Comparison of ENCODE assay signal across 21 mouse cellular contexts in the genomic region with DNA sequence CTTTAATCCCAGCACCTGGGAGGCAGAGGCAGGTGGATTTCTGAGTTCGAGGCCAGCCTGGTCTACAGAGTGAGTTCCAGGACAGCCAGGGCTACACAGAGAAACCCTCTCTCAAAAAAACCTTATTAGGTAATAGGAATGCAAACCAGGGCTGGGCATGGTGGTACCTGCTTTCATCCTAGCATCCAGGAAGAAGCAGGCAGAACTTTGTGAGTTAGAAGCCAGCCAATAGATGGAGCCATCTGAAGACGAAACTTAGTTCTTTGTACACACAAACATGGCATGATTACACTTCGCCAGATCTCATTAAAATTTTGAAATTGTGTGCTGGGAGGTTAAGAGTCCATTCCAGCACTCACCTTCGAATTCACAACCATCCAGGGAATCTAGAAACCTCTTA. TPM values are rescaled to one million over a fixed set of nuclear protein-coding genes. Genes with fewer than 3 reads are reported as not detected.
DNase-seq lines count a peak whose midpoint lies in the region; ATAC-seq and TF ChIP-seq lines count a peak whose summit lies in the region.
"Had no signal": no experiment of that assay in that cellular context is flagged by ENCODE, and none has a peak within 500 bp of the region (broad histone marks: within the 10 kb centered on the region; RNA-seq: fewer than 3 reads in every experiment).

No protein-coding gene starts in this region.

- 0 out of 2 replicates have a peak, but pooled peaks have one; percentile 19 for TF ChIP-seq POLR2A in cerebellum, adult 2 months (IDR thresholded peaks at IDR 0.05; ENCODE audit: borderline replicate concordance, insufficient read depth, low read length)
- peak; percentile 56; the same call in 1 of the 2 replicates for TF ChIP-seq POLR2A in heart, adult 2 months (IDR thresholded peaks at IDR 0.05; ENCODE audit: insufficient read depth, low read depth, low read length)

- H3K9ac ChIP-seq in heart, adult 2 months (ENCODE audit: low read depth, low read length), result no peak overlapping the region
- H3K9ac ChIP-seq in heart, embryonic 12.5 days, result no peak overlapping the region
- H3K9ac ChIP-seq in lung, embryonic 14.5 days, result no peak overlapping the region
- no peak overlapping the region for H3K9ac ChIP-seq in intestine, embryonic 16.5 days (ENCODE audit: low read depth, low read length)
- H3K9ac ChIP-seq: embryonic facial prominence, embryonic 13.5 days; hindbrain, embryonic 13.5 days; liver, embryonic 13.5 days; midbrain, embryonic 12.5 days had no signal

- no peak for DNase-seq in cerebellum, adult 2 months
- DNase-seq in cerebellum, adult 11 months, result no peak
- DNase-seq in heart, adult 2 months, result no peak
- peak; percentile 23 for DNase-seq in lung, embryonic 14.5 days
- no peak for DNase-seq in lung, postnatal 10 days
- DNase-seq in c-Kit-positive CD71-positive TER-119-positive erythroid progenitor cells, embryonic 14.5 days (ENCODE audit: low spot score), result no peak
- DNase-seq: adrenal gland, postnatal 36 days; cerebellum, adult 9-10 months; gastrocnemius, adult 2 months; heart, postnatal 14 days; kidney, postnatal 10 days; left cerebral cortex, postnatal 4 days; liver, embryonic 13.5 days; right cerebral cortex, postnatal 25 days had no signal

- ATAC-seq in heart, embryonic 12.5 days (ENCODE audit: insufficient number of reproducible peaks, low FRiP score), result no peak
- ATAC-seq in lung, embryonic 14.5 days (ENCODE audit: insufficient read depth), result peak; percentile 31; the same call in 1 of the 2 replicates
- 0 out of 2 replicates have a peak, but pooled peaks have one; percentile 8 for ATAC-seq in intestine, embryonic 16.5 days

- no peak for TF ChIP-seq EP300 in heart, adult 2 months (IDR thresholded peaks at IDR 0.05; ENCODE audit: insufficient read depth, low read depth, low read length)

- TF ChIP-seq CTCF in cerebellum, adult 2 months (IDR thresholded peaks at IDR 0.05; ENCODE audit: borderline replicate concordance, insufficient read depth, low read depth, low read length), result no peak
- 0 out of 2 replicates have a peak, but pooled peaks have one; percentile 12 for TF ChIP-seq CTCF in heart, adult 2 months (IDR thresholded peaks at IDR 0.05)
- no peak for TF ChIP-seq CTCF in lung, embryonic 14.5 days (IDR thresholded peaks at IDR 0.05; ENCODE audit: low read depth)

- no peaks in the 10 kb centered on the region for H3K79me2 ChIP-seq in heart, adult 2 months (replicated peaks; ENCODE audit: control insufficient read depth, insufficient read depth, low read length)

- no peak overlapping the region for H3K4me2 ChIP-seq in heart, embryonic 12.5 days
- no peak overlapping the region for H3K4me2 ChIP-seq in lung, embryonic 14.5 days
- H3K4me2 ChIP-seq in intestine, embryonic 16.5 days (ENCODE audit: low read depth, low read length), result no peak overlapping the region
- H3K4me2 ChIP-seq: embryonic facial prominence, embryonic 13.5 days; heart, embryonic 11.5 days; hindbrain, embryonic 13.5 days; liver, embryonic 13.5 days; midbrain, embryonic 12.5 days had no signal

- no peaks in the 10 kb centered on the region for H3K4me1 ChIP-seq in cerebellum, adult 2 months (ENCODE audit: control insufficient read depth, insufficient read depth, low read length)
- no peaks in the 10 kb centered on the region for H3K4me1 ChIP-seq in heart, adult 2 months (ENCODE audit: control insufficient read depth, insufficient read depth, low read length)
- no peaks in the 10 kb centered on the region for H3K4me1 ChIP-seq in heart, embryonic 12.5 days (replicated peaks)
- H3K4me1 ChIP-seq in lung, embryonic 14.5 days (ENCODE audit: insufficient read depth), result no peaks in the 10 kb centered on the region
- H3K4me1 ChIP-seq in intestine, embryonic 16.5 days (ENCODE audit: control insufficient read depth, insufficient read depth, low read length), result no peaks in the 10 kb centered on the region
- H3K4me1 ChIP-seq: embryonic facial prominence, embryonic 13.5 days; hindbrain, embryonic 13.5 days; liver, embryonic 13.5 days; midbrain, embryonic 12.5 days had no signal

- 67% methylated on average over 4 of the region's 4 CpGs for WGBS in cerebellum, adult 2 months
- WGBS in heart, adult 2 months, result 72% methylated on average over 4 of the region's 4 CpGs
- WGBS in heart, embryonic 12.5 days, result 77% methylated on average over 4 of the region's 4 CpGs
- WGBS in lung, embryonic 14.5 days, result 72% methylated on average over 4 of the region's 4 CpGs
- 73% methylated on average over 4 of the region's 4 CpGs for WGBS in intestine, embryonic 16.5 days

- no peak overlapping the region for H3K4me3 ChIP-seq in cerebellum, adult 2 months (replicated peaks; ENCODE audit: insufficient read depth, low read depth, low read length)
- no peak overlapping the region for H3K4me3 ChIP-seq in heart, adult 2 months
- no peak overlapping the region for H3K4me3 ChIP-seq in heart, embryonic 12.5 days
- no peak overlapping the region for H3K4me3 ChIP-seq in lung, embryonic 14.5 days (ENCODE audit: low read depth, low read length)
- no peak overlapping the region for H3K4me3 ChIP-seq in intestine, embryonic 16.5 days (ENCODE audit: low read length)
- H3K4me3 ChIP-seq: embryonic facial prominence, embryonic 13.5 days; gastrocnemius, adult 2 months; hindbrain, embryonic 13.5 days; liver, embryonic 13.5 days; midbrain, embryonic 12.5 days had no signal

- H3K27ac ChIP-seq in cerebellum, adult 2 months (ENCODE audit: insufficient read depth, low read length), result no peak overlapping the region
- H3K27ac ChIP-seq in heart, adult 2 months, result no peak overlapping the region
- no peak overlapping the region for H3K27ac ChIP-seq in heart, embryonic 12.5 days (ENCODE audit: poor library complexity, severe bottlenecking)
- no peak overlapping the region for H3K27ac ChIP-seq in lung, embryonic 14.5 days (ENCODE audit: low read depth)
- no peak overlapping the region for H3K27ac ChIP-seq in intestine, embryonic 16.5 days (ENCODE audit: low read length)
- H3K27ac ChIP-seq: embryonic facial prominence, embryonic 13.5 days; gastrocnemius, adult 2 months; hindbrain, embryonic 13.5 days; liver, embryonic 13.5 days; midbrain, embryonic 12.5 days had no signal

- H3K27me3 ChIP-seq in cerebellum, adult 2 months (ENCODE audit: control insufficient read depth, insufficient read depth, low read length), result no peaks in the 10 kb centered on the region
- H3K27me3 ChIP-seq in heart, adult 2 months (ENCODE audit: control insufficient read depth, insufficient read depth, low read length), result no peaks in the 10 kb centered on the region
- no peaks in the 10 kb centered on the region for H3K27me3 ChIP-seq in heart, embryonic 12.5 days (replicated peaks)
- H3K27me3 ChIP-seq in lung, embryonic 14.5 days (ENCODE audit: insufficient read depth, low read length), result no peaks in the 10 kb centered on the region
- no peaks in the 10 kb centered on the region for H3K27me3 ChIP-seq in intestine, embryonic 16.5 days (replicated peaks; ENCODE audit: control insufficient read depth, insufficient read depth, low read length)
- H3K27me3 ChIP-seq: embryonic facial prominence, embryonic 13.5 days; hindbrain, embryonic 13.5 days; liver, embryonic 13.5 days; midbrain, embryonic 12.5 days had no signal

- intact Hi-C loops in heart, adult 2 months (cut with DNase I), result no loop called here

- H3K9me3 ChIP-seq in heart, embryonic 12.5 days (replicated peaks), result no peaks in the 10 kb centered on the region
- H3K9me3 ChIP-seq in lung, embryonic 14.5 days (ENCODE audit: low read depth, low read length), result no peaks in the 10 kb centered on the region
- H3K9me3 ChIP-seq in intestine, embryonic 16.5 days (ENCODE audit: control insufficient read depth, low read length), result no peaks in the 10 kb centered on the region
- H3K9me3 ChIP-seq: embryonic facial prominence, embryonic 13.5 days; G1E; hindbrain, embryonic 13.5 days; liver, embryonic 13.5 days; midbrain, embryonic 12.5 days had no signal

- H3K36me3 ChIP-seq in heart, adult 2 months (ENCODE audit: control insufficient read depth, insufficient read depth, low read length), result no peaks in the 10 kb centered on the region
- peaks cover 5% of the 10 kb centered on the region; the same call in 1 of the 2 replicates for H3K36me3 ChIP-seq in heart, embryonic 12.5 days
- H3K36me3 ChIP-seq in lung, embryonic 14.5 days (ENCODE audit: insufficient read depth), result peaks cover 14% of the 10 kb centered on the region; the same call in 1 of the 2 replicates
- no peaks in the 10 kb centered on the region for H3K36me3 ChIP-seq in intestine, embryonic 16.5 days (ENCODE audit: control insufficient read depth, insufficient read depth, low read length)

RNA-seq across cellular contexts. Expression of a gene that starts 10.9 kb away (rescaled TPM):
- 20.8 and 23.0 TPM in 2 replicates for polyA plus RNA-seq in cerebellum, adult 2 months (2012; rRNA removed)
- total RNA-seq in heart, adult 2 months (2021), result 10 to 100 TPM; 10.8 to 22.5 TPM
- 2.8 and 6.9 TPM in 2 replicates for polyA plus RNA-seq in heart, adult 2 months (2012; rRNA removed)
- 6.6 and 9.4 TPM in 2 replicates for polyA plus RNA-seq in heart, embryonic 12.5 days (2016; fragmentation: Nextera tagmentation; extraction: Ambion mirVana)
- polyA plus RNA-seq in lung, embryonic 14.5 days (2014; fragmentation: Nextera tagmentation; extraction: Ambion mirVana), result 5.6 and 6.5 TPM in 2 replicates
- polyA plus RNA-seq in intestine, embryonic 16.5 days (2015; fragmentation: Nextera tagmentation; extraction: Ambion mirVana), result 30.3 and 37.3 TPM in 2 replicates
